Mouse (Mus musculus) right cerebral cortex, adult 18-20 months (tissue): ENCODE data around the gene Ndrg4.

Source experiments
- DNase-seq: peaks from one replicate; pipeline ENCODE4 v3.0.0; 2022; ENCODE audit warnings: mixed read lengths

The Ndrg4 gene

DNA sequence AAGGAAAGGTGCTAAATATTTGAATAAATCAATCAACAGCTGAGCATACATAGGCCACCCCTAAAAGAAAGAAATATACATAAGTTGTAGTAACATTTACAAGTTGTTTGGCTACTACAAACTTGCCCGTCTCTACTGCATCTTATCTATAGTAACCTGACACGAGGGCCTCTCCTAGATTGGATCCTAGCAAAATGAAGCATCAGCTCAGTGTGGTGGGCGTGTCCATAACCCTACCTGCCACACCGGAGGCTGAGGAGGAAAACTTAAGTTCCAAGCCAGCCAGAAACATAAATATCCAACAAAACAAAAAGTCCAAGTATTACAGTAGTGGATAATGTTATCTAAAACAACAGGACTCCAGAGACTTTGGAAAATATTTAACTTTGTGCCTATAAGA is 50.8 kb downstream of the Ndrg4 start:
- DNase-seq = no peak

DNA sequence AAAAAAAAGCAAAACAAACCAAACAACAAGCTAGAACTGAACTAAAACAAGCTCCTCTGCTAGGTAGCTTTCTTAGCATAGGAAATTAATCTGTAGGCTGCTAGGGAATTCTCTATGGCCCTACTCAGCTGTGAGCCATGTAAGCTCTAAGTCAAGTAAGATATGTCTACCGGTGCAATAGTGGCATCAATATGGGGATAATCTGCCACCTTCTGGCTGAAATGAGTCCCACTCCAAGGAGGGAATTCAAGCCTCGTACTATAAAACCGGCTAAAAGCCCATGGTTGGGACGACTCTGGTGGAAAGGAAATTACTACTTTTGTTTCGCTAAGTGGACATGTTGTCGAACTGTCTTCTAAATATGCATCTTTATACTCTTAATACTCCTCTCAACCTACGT is 61.8 kb downstream of the Ndrg4 start:
- peak; percentile 42 for DNase-seq

DNA sequence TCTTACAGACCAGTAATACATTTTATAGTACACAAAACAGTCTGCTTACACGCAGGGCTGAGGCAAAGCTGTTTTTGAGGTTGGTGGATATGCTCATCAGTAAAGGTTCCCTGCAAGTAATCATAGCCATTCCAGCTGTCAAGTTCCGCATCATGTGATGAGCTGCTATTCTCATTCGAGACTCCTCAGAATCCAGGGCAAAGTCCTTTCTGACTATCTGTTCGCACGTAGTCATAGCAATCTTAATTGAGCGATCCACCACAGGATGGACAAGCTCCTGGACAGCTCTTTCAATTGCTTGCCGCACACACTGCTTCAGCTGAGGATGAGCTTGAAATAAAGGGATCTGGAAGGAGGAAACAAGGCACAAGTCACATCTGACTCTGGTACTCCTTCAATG is 65.0 kb downstream of the Ndrg4 start:
- no peak for DNase-seq

DNA sequence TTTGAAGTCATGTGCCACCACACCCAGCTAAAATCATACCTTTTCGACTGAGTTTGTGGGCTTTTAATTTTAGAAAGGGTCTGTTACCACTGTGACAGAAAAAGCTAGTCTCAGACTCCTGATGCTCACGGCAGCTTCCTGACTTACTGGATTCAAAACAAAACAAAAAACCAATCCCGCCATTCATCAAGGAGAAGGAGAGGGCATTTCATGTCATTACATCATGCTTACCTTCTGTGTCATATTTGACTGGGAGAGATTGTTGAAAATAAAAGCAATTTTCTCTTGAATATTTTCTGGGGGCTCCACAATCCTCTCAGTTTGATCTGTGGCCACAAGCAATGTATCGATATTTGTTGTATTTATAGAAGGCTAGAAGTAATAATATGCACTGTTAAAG is 71.2 kb downstream of the Ndrg4 start:
- no peak for DNase-seq

DNA sequence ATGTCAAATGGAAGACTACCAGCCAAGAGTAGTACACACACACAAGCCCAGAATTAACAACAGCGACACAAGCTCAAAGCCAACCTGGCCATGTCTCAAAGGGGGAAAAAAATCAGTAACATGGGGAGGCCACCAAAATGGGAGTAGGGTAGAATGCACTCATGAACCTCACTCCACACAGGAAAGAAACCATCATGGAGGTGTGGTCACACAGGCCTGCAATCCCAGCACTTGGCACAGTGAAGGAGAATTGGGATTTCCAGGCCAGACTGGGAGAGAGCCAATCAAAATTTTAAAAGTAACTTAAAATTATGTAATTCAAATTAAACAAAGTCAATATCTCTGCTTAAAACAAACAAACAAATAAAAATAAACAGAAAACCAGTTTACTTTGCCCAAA is 75.1 kb downstream of the Ndrg4 start:
- DNase-seq = no peak

DNA sequence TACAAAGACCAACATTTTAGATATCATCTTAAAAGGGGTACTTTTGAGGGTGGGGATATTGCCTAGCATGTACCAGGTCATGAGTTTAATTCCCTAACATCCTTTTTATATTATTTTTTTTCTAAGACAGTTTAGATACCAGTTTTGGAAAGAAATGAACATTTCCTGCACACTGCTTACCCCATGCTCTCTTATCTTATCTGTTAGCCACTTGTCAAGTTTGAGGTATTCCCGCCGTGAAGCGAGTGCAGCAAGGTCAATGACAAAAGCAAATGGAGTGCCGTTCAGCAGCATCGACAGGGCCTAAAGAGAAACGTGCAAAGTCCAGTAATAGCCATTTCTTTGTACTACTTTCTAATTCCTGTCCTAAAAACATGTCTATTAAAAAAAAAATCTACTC is 83.5 kb downstream of the Ndrg4 start:
- no peak for DNase-seq

DNA sequence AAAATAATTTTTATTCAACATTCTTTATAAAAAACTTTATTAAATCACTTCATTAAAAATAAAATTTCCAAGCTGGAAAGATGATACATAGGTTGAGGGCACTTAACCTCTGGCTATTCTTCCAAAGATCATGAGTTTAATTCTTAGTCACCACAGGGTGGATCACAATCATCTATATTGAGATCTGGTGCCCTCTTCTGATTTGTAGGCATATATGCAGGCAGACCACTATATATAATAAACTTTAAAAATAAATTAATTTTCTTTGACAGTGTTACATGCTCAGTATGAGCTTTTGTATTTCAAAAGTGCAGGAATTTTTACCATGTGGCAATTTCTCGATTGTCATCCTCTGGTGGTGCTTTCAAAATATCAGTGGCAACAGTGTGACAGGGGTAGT is 87.4 kb downstream of the Ndrg4 start:
- DNase-seq = no peak
